Mouse (Mus musculus): ENCODE data around the gene Map3k4. TPM values are rescaled to one million over a fixed set of nuclear protein-coding genes. Genes with fewer than 3 reads are reported as not detected.

Gene Map3k4
- polyA plus RNA-seq (2014; fragmentation: Nextera tagmentation; extraction: Ambion mirVana) = 28.4 and 29.3 TPM in 2 replicates

DNA sequence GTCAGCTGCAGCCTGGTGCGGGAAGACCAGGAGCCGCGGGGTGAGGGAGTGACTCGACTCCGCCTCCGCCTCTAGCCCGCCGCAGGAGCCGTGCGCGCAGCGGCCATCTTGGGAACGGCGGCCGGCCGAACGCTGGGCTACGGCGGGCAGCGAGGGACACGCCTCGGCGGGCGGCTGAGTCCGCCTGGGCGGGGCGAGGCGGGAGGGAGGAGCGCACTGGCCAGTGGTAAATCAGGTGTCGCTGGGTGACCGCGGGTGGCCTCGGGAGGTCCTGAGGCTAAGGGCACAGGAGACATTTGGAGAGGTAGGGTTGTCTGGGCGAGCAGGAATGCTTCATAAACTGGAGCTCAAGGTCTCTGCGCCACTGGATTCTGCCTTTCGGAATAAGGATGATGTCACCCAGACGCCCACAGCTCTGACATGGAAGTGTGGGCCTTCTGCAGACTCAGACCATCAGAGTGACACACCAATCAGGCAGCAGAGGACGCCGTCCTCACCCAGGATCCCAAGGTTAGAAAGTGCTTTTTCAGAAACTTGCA, at the start of gene Map3k4:
Gene Map3k4, minus strand, starts transcription at position 134 of the 539 bp plus-strand sequence.
- H3K4me3 ChIP-seq (ENCODE audit: low read depth, low read length) = peak within 1 kb of the TSS; percentile 99
- H3K9ac ChIP-seq (ENCODE audit: low read depth, low read length) = peak within 1 kb of the TSS; percentile 89
- peak within 1 kb of the TSS; percentile 86 for H3K27ac ChIP-seq (ENCODE audit: low read depth, low read length)
- peak; percentile 92 for DNase-seq (ENCODE audit: low spot score)
- WGBS = under 1% methylated on average over 39 of the region's 39 CpGs
- H3K9me3 ChIP-seq (ENCODE audit: control insufficient read depth, low read length) = no peaks in the 10 kb centered on the region
- peak; percentile 93 for ATAC-seq (replicated peaks; ENCODE audit: low FRiP score)
- H3K4me1 ChIP-seq (replicated peaks; ENCODE audit: control insufficient read depth, insufficient read depth, low read length) = peaks cover 17% of the 10 kb centered on the region
- H3K4me2 ChIP-seq = peak within 1 kb of the TSS; percentile 84
- no peaks in the 10 kb centered on the region for H3K27me3 ChIP-seq (replicated peaks; ENCODE audit: control insufficient read depth, insufficient read depth, low read length)
- no peaks in the 10 kb centered on the region for H3K36me3 ChIP-seq (ENCODE audit: control insufficient read depth, insufficient read depth, low read length)

DNA sequence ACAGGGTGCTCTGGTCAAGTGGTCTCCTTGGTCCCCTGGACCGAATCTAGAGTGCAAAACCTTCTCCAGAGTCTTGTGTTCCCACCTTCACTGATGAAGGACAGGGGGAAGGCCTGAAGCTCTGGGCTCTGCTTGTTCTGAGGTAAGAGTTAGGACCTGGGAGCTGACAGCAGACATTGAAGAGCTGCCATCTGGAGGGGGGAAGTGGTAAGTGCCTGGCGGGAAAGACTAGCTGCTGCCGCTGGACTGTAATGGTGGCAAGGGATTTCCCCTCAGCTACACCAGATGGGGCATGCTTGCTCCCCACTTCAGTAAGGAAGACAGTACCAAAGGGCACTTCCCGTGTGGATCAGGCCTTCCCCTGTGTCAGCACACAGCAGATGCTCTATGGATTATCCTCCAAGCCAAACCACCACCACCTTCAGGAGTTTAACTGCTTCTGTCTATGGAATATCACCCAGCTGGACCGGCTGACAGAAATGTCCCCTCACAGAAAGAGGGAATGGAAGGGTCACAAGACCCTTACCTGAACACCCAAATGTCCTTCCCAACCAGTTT, 48.9 kb upstream of the Map3k4 start:
- H3K27ac ChIP-seq (ENCODE audit: low read depth, low read length) = no peak overlapping the region
- peaks cover 4% of the 10 kb centered on the region; the same call in 1 of the 2 replicates for H3K4me1 ChIP-seq (replicated peaks; ENCODE audit: control insufficient read depth, insufficient read depth, low read length)
- H3K9ac ChIP-seq (ENCODE audit: low read depth, low read length) = no peak overlapping the region
- no peak overlapping the region for H3K4me3 ChIP-seq (ENCODE audit: low read depth, low read length)
- 38% methylated on average over 5 of the region's 5 CpGs for WGBS
- no peak overlapping the region for H3K4me2 ChIP-seq
- ATAC-seq (replicated peaks; ENCODE audit: low FRiP score) (peak; percentile 72), DNase-seq (ENCODE audit: low spot score) (peak; percentile 62)
- H3K9me3 ChIP-seq (ENCODE audit: control insufficient read depth, low read length) = no peaks in the 10 kb centered on the region
- no peaks in the 10 kb centered on the region for H3K36me3 ChIP-seq (ENCODE audit: control insufficient read depth, insufficient read depth, low read length)
- H3K27me3 ChIP-seq (replicated peaks; ENCODE audit: control insufficient read depth, insufficient read depth, low read length) = no peaks in the 10 kb centered on the region; the same call in 1 of the 2 replicates

DNA sequence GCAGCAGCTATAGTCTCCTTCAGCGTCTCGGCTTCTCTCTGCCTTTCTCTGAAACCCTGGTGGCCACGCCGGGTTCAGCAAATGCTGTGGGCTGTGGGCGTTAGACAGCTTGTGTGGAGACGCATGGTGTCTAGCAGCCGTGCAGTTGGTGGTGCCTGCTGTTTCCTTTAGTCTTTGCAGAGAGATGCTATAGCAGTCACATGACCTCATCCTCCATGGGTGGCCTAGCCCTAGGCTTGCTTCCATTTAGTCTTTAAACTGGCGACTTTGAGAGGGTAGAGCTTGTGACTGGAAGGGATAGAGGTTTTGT, 45.8 kb upstream of the Map3k4 start:
- DNase-seq (ENCODE audit: low spot score) = no peak
- Histone ChIP-seq H3K9ac (ENCODE audit: low read depth, low read length) (no peak overlapping the region), H3K4me2 (no peak overlapping the region), H3K4me3 (ENCODE audit: low read depth, low read length) (no peak overlapping the region), H3K27me3 (replicated peaks; ENCODE audit: control insufficient read depth, insufficient read depth, low read length) (no peaks in the 10 kb centered on the region; the same call in 1 of the 2 replicates), H3K36me3 (ENCODE audit: control insufficient read depth, insufficient read depth, low read length) (no peaks in the 10 kb centered on the region), H3K9me3 (ENCODE audit: control insufficient read depth, low read length) (no peaks in the 10 kb centered on the region), H3K4me1 (replicated peaks; ENCODE audit: control insufficient read depth, insufficient read depth, low read length) (no peaks in the 10 kb centered on the region), H3K27ac (ENCODE audit: low read depth, low read length) (no peak overlapping the region)
- no peak for ATAC-seq (replicated peaks; ENCODE audit: low FRiP score)
- 77% methylated on average over 8 of the region's 8 CpGs for WGBS

DNA sequence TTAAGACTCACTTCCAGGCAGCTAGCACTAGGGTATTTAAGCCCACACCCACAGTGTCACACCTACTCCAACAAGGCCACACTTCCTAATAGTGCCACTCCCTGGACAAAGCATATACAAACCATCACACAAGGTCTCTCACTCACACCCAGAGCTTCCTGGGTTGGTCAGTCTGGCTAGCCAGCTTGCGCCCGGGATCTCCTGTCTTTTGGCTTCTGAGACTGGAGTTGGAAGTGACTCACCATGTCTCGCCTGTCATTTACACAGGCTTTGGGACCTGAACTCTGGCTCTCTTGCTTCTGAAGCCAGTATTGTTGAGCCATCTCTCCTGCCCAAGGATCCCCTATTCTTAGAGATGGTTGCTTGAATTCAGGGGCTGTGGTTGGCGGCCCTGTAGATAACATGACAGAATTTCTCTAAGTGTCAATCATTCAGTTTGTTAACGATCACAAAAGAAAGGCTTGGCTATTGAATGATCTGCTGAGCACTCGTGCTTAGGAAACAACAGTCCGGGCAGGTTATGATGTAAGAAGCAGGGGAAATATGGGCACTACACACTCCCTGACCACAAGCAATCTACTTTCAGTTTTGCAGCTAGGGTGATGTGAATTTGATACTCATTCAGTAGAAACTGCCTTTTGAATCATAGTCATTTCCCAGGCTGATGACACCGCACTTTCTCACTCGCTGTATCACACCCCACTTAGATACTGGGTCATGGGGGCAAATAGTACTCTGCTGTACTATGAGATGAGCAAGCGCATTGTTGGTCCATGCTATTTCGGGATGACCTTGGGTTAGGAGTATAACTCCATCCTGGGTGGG, 45.2 kb upstream of the Map3k4 start:
- H3K4me1 ChIP-seq (replicated peaks; ENCODE audit: control insufficient read depth, insufficient read depth, low read length) = no peaks in the 10 kb centered on the region
- H3K27me3 ChIP-seq (replicated peaks; ENCODE audit: control insufficient read depth, insufficient read depth, low read length) = no peaks in the 10 kb centered on the region; the same call in 1 of the 2 replicates
- ATAC-seq (replicated peaks; ENCODE audit: low FRiP score) = no peak
- H3K9ac ChIP-seq (ENCODE audit: low read depth, low read length) = no peak overlapping the region
- H3K4me2 ChIP-seq = no peak overlapping the region
- H3K36me3 ChIP-seq (ENCODE audit: control insufficient read depth, insufficient read depth, low read length) = no peaks in the 10 kb centered on the region
- no peak overlapping the region for H3K27ac ChIP-seq (ENCODE audit: low read depth, low read length)
- WGBS = 75% methylated on average over 11 of the region's 11 CpGs
- no peak for DNase-seq (ENCODE audit: low spot score)
- H3K9me3 ChIP-seq (ENCODE audit: control insufficient read depth, low read length) = no peaks in the 10 kb centered on the region
- H3K4me3 ChIP-seq (ENCODE audit: low read depth, low read length) = no peak overlapping the region

DNA sequence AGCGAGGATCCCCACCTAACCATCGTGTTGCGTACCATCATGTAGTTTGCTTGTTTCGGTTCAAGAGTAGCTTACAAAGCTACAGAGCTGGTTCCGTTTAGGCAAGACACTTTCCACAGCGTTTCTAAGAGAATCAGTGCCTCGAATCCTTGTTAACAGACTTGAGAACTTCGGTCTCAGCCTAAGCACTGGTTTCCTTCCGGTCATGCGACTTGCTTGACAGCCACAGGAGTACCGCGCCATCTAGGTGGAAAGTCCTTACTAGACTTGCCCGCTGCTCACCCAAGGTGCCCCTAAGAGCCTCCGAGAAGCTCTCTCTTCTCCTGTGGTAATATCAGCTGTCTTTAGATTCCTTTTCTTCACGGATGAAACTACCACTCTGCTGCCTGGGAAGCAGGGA, 41.3 kb upstream of the Map3k4 start:
- no peaks in the 10 kb centered on the region for H3K9me3 ChIP-seq (ENCODE audit: control insufficient read depth, low read length)
- no peaks in the 10 kb centered on the region; the same call in 1 of the 2 replicates for H3K27me3 ChIP-seq (replicated peaks; ENCODE audit: control insufficient read depth, insufficient read depth, low read length)
- no peak overlapping the region for H3K4me2 ChIP-seq
- no peaks in the 10 kb centered on the region for H3K4me1 ChIP-seq (replicated peaks; ENCODE audit: control insufficient read depth, insufficient read depth, low read length)
- ATAC-seq (replicated peaks; ENCODE audit: low FRiP score) (no peak), DNase-seq (ENCODE audit: low spot score) (no peak)
- no peak overlapping the region for H3K9ac ChIP-seq (ENCODE audit: low read depth, low read length)
- H3K4me3 ChIP-seq (ENCODE audit: low read depth, low read length) = no peak overlapping the region
- WGBS = 82% methylated on average over 15 of the region's 15 CpGs
- H3K27ac ChIP-seq (ENCODE audit: low read depth, low read length) = no peak overlapping the region
- no peaks in the 10 kb centered on the region for H3K36me3 ChIP-seq (ENCODE audit: control insufficient read depth, insufficient read depth, low read length)

DNA sequence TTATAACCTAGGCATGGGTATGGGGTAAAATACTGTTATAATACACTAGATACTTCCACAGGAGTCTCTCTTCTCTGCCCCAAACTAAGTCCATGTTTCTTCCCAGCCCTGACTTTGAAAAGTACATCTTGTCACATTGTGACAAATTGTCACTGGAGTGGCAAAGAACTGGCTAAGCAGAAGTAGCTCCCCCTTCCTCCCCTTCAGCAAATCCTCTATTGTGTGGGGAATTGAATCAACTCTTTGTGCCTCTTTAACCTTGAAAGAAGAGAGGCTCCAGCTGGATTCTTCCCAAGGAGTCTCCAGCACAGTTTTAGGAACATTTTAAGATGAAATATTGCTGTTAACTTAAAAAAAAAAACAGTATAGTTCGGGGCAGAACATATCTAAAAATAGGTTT, 34.2 kb upstream of the Map3k4 start:
- Histone ChIP-seq H3K36me3 (ENCODE audit: control insufficient read depth, insufficient read depth, low read length) (no peaks in the 10 kb centered on the region), H3K4me3 (ENCODE audit: low read depth, low read length) (no peak overlapping the region), H3K27me3 (replicated peaks; ENCODE audit: control insufficient read depth, insufficient read depth, low read length) (no peaks in the 10 kb centered on the region; the same call in 1 of the 2 replicates), H3K4me1 (replicated peaks; ENCODE audit: control insufficient read depth, insufficient read depth, low read length) (no peaks in the 10 kb centered on the region), H3K27ac (ENCODE audit: low read depth, low read length) (no peak overlapping the region), H3K4me2 (no peak overlapping the region), H3K9me3 (ENCODE audit: control insufficient read depth, low read length) (no peaks in the 10 kb centered on the region), H3K9ac (ENCODE audit: low read depth, low read length) (no peak overlapping the region)
- 51% methylated on average over 1 of the region's 1 CpGs for WGBS
- DNase-seq (ENCODE audit: low spot score) (no peak), ATAC-seq (replicated peaks; ENCODE audit: low FRiP score) (no peak)

DNA sequence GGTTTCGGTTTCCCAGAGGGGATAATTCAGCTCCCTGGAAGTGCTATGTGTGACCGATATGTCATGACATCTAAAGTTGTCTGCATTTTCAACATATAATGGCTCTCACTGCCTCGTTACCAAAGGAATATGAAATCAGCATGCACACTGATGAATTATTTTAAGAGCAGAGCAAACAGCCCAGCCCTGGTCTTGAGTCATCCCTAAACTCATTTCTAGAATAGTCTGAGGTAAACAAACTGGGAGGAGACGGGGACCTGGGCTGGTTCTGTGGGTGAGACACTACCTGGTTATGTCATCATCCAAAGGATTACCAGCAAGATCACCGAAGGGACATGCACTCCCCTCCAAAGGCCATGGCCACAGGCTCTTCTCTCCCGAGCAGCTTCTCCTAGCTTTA, 33.0 kb upstream of the Map3k4 start:
- Histone ChIP-seq H3K4me2 (no peak overlapping the region), H3K27ac (ENCODE audit: low read depth, low read length) (no peak overlapping the region), H3K36me3 (ENCODE audit: control insufficient read depth, insufficient read depth, low read length) (no peaks in the 10 kb centered on the region), H3K9me3 (ENCODE audit: control insufficient read depth, low read length) (no peaks in the 10 kb centered on the region), H3K27me3 (replicated peaks; ENCODE audit: control insufficient read depth, insufficient read depth, low read length) (no peaks in the 10 kb centered on the region; the same call in 1 of the 2 replicates), H3K9ac (ENCODE audit: low read depth, low read length) (no peak overlapping the region), H3K4me3 (ENCODE audit: low read depth, low read length) (no peak overlapping the region), H3K4me1 (replicated peaks; ENCODE audit: control insufficient read depth, insufficient read depth, low read length) (no peaks in the 10 kb centered on the region)
- ATAC-seq (replicated peaks; ENCODE audit: low FRiP score) (no peak), DNase-seq (ENCODE audit: low spot score) (no peak)
- 75% methylated on average over 6 of the region's 6 CpGs for WGBS

DNA sequence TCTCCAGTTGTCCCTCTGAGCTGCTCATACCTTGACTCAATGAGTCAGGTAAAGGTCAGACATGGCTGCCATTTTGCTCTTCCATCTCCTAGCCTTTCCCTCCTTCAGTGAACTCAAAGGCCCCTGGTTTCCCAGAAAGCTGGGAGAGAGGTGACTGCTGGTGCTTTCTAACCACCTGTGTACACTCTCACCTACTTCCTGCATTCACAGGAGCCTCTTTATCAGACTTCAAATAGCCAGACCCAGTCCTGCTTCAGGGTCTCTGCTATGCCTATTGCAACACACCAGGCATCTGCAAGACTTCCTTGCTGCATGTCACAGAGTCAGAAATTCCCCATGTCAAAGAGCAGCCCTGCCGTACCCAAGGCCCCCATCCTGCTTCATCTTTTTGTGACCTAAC, 28.9 kb upstream of the Map3k4 start:
- no peak for ATAC-seq (replicated peaks; ENCODE audit: low FRiP score)
- H3K4me1 ChIP-seq (replicated peaks; ENCODE audit: control insufficient read depth, insufficient read depth, low read length) = no peaks in the 10 kb centered on the region
- no peaks in the 10 kb centered on the region for H3K27me3 ChIP-seq (replicated peaks; ENCODE audit: control insufficient read depth, insufficient read depth, low read length)
- H3K9me3 ChIP-seq (ENCODE audit: control insufficient read depth, low read length) = no peaks in the 10 kb centered on the region
- no peak overlapping the region for H3K27ac ChIP-seq (ENCODE audit: low read depth, low read length)
- no peak overlapping the region for H3K4me3 ChIP-seq (ENCODE audit: low read depth, low read length)
- no peak for DNase-seq (ENCODE audit: low spot score)
- 76% methylated on average over 1 of the region's 1 CpGs for whole genome bisulfite sequencing
- H3K4me2 ChIP-seq = no peak overlapping the region
- no peaks in the 10 kb centered on the region for H3K36me3 ChIP-seq (ENCODE audit: control insufficient read depth, insufficient read depth, low read length)
- H3K9ac ChIP-seq (ENCODE audit: low read depth, low read length) = no peak overlapping the region
